Mouse (Mus musculus) forelimb bud, embryonic 11.5 days (tissue): ENCODE data around the gene 2410004P03Rik.
A peak's percentile ranks its signal among the peaks of the same experiment; 100 is the strongest.
"Not testable (repeated sequence)": the region's sequence is repeated elsewhere in the genome, so short reads cannot be mapped to it uniquely, and the experiment has no call there.

Experiments
- DNase-seq: peaks from one replicate; pipeline ENCODE4 v3.0.0-alpha.2; 2012; ENCODE audit warnings: low read depth, low spot score

2410004P03Rik gene

GRCm38 (mm10) chr12:17022145-17022544 is 10.6 kb upstream of the 2410004P03Rik start:
- DNase-seq = no peak

- DNase-seq = not testable (repeated sequence)
Measured at GRCm38 (mm10) chr12:17021125-17021524, 9.6 kb upstream of the 2410004P03Rik start.

DNA sequence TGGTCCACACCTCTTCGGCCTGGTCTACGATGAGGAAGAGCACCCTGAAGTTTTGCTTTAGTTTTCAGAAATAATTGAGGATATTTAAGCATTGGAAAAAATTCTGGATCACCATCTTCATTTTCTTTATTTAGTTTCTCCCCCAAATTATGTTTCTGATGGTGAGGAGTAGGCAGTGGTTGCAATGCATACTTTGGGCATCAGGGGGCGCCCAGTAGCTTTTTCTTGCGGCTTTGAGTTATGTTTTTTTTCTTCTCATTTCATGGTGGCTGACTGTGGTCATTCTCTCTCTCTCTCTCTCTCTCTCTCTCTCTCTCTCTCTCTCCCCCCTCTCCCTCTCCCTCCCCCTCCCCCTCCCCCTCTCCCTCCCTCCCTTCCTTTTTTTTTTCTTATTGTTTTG is 6.9 kb upstream of the 2410004P03Rik start:
- DNase-seq = no peak

- DNase-seq = no peak
Measured at GRCm38 (mm10) chr12:17015711-17016110, 4.2 kb upstream of the 2410004P03Rik start.

GRCm38 (mm10) chr12:17012067-17012899 is 756 bp upstream of the 2410004P03Rik start:
- DNase-seq = no peak

- no peak for DNase-seq
Measured at GRCm38 (mm10) chr12:17009466-17009865, 2.1 kb downstream of the 2410004P03Rik start.

- no peak for DNase-seq
Measured at GRCm38 (mm10) chr12:17001211-17001610, 10.3 kb downstream of the 2410004P03Rik start.

- DNase-seq = no peak
Measured at GRCm38 (mm10) chr12:17000628-17001027, 10.9 kb downstream of the 2410004P03Rik start.

DNA sequence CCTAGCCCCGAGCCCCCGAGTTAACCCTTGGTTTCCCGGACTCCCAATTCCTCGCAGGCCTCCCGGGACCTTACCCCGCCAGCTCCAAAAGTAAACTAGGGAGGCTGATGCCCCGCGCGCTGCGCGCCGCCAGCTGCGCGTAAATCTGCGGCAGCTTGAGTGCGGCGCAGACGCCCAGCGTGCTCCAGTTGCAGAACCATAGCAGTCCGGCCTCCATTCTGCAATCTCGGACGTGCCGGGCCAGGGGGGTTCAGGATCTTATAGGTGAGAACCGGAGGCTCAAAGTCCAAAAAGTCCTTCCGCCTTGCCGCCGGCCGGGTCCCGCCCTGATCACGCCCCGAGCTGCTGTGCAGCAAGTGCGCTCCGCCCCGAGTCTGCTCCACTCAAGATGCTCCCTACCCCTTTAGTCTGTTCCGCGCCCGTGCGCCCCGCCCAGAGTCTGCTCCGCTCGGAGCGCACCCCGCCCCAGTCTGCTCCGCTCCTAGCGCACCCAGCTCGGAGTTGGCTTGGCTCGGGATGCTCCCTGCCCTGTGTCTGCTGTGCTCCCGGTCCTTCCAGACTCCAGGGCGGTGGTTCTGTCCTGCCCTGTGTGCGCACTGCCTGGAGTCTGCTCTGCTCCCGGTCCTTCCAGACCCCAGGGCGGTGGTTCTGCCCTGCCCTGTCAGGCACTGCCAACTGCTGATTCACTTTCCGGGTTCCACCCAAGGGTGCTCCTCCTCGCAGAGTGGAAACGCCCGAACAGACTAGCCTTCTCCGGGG is 11.6 kb downstream of the 2410004P03Rik start, which contains the start of gene Pqlc3:
Gene Pqlc3 (minus strand): TSS at position 670 of the 759 bp plus-strand sequence.
- DNase-seq = peak; percentile 70

DNA sequence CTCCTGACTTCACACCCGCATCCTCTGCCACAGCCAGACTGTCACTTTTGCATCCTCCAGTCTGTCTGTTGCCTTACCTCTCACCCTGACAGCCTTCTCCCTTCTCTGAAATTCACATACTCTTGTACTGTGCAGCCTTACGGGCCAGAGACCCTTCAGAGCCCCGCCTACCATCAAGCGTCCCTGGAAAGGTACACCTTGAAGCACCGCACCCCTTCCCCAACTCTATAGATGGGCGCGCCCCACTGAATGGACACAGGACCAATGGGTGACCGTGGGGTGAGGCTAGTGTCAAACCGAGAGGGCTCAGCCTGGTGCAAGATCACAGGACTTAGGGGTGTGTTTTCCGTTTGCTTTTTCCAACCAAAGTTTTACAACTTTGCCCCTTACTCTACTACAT is 12.4 kb downstream of the 2410004P03Rik start:
- no peak for DNase-seq

- no peak for DNase-seq
Measured at GRCm38 (mm10) chr12:16996886-16997462, 14.6 kb downstream of the 2410004P03Rik start.

GRCm38 (mm10) chr12:16996281-16996680 is 15.2 kb downstream of the 2410004P03Rik start:
- no peak for DNase-seq

GRCm38 (mm10) chr12:16994291-16994690 is 17.2 kb downstream of the 2410004P03Rik start:
- DNase-seq = no peak

GRCm38 (mm10) chr12:16992355-16992754 is 19.2 kb downstream of the 2410004P03Rik start:
- DNase-seq = no peak

DNA sequence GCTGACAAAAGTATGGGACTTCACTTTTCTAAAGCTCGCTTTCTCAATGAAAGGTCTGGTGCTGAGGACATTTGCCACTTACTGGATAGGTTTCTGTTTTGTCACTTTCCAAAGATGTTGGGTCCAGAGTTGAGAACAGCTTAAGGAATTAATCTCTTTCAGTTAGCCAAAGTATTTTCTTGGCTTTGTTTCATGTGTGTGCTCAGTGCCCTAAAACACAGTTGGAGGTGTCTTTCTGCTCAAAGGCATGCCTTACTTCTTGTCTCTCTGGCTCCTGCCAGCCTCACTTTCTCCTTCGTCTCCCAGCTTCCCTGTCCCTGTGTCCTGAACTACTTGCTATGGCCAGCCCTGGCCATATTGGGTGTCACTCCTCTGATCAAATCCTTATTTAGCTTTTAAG is 20.2 kb downstream of the 2410004P03Rik start:
- no peak for DNase-seq

- no peak for DNase-seq
Measured at GRCm38 (mm10) chr12:16985778-16986177, 25.7 kb downstream of the 2410004P03Rik start.

DNA sequence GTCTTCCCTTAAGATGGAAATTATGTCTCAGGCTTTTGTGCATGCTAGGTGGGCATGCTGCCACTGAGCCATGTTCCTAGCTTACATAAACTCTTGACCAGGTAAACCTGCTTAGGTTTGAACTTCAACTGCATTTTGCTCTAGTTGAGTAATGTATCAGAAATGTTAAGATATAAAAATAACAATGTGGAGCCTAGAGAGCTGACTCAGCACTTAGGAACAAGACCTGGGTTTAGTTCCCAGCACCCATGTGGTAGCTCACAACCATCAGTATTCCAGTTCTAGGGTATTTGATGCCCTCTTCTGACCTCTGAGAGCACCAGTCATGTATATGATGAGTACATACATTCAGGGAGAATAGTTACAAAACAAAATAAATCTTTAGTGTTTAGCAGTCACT is 34.4 kb downstream of the 2410004P03Rik start:
- no peak for DNase-seq

- no peak for DNase-seq
Measured at GRCm38 (mm10) chr12:16966811-16967210, 44.7 kb downstream of the 2410004P03Rik start.

GRCm38 (mm10) chr12:16963354-16963753 is 48.2 kb downstream of the 2410004P03Rik start:
- no peak for DNase-seq

DNA sequence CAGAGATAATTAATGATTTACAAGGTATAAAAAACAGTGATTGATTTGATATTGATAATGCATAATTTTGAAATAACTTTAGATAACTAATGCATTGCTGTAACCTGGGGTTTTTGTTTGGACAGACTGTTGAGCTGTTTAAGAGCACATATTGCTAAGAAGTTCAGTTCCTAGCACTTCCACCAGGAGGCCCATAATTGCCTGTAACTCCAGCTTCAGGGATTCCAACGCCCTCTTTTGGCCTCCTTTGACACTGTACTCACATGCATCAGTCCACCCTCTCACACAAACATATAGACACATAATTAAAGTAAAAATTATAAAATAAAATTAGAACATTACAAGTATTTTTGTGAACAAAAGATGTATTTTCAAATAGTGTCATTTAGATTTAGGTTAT is 52.7 kb downstream of the 2410004P03Rik start:
- peak; percentile 20 for DNase-seq
